Mouse (Mus musculus): Measurements from ENCODE around the gene Kmt5c.
A peak's percentile ranks its signal among the peaks of the same experiment; 100 is the strongest.

Gene Kmt5c

GRCm38 (mm10) chr7:4739544-4740275 lies at the start of gene Kmt5c:
Gene Kmt5c, plus strand, starts transcription at chr7:4740115.
- DNase-seq = peak; percentile 99

- peak; percentile 40 to 70 for DNase-seq
Observed at GRCm38 (mm10) chr7:4690387-4690786, 49.5 kb upstream of the Kmt5c start, which contains the start of gene Brsk1. Gene Brsk1, plus strand, starts transcription at chr7:4690604.

GRCm38 (mm10) chr7:4690951-4691653 lies 48.8 kb upstream of the Kmt5c start:
- no peak for DNase-seq

GRCm38 (mm10) chr7:4693004-4693403 lies 46.9 kb upstream of the Kmt5c start:
- no peak for DNase-seq

GRCm38 (mm10) chr7:4702334-4702733 lies 37.6 kb upstream of the Kmt5c start:
- DNase-seq = no peak

GRCm38 (mm10) chr7:4703195-4703594 lies 36.7 kb upstream of the Kmt5c start:
- no peak for DNase-seq

GRCm38 (mm10) chr7:4705098-4705497 lies 34.8 kb upstream of the Kmt5c start:
- DNase-seq = peak; percentile 49 to 61

- DNase-seq = no peak
Observed at GRCm38 (mm10) chr7:4712594-4712993, 27.3 kb upstream of the Kmt5c start.

- DNase-seq = no peak
Observed at GRCm38 (mm10) chr7:4716955-4717354, 23.0 kb upstream of the Kmt5c start.

GRCm38 (mm10) chr7:4719276-4719675 lies 20.6 kb upstream of the Kmt5c start:
- no peak for DNase-seq

GRCm38 (mm10) chr7:4723508-4723907 lies 16.4 kb upstream of the Kmt5c start:
- DNase-seq = peak in 1 of 2 experiments; percentile 22

- no peak for DNase-seq
Observed at GRCm38 (mm10) chr7:4724359-4724758, 15.6 kb upstream of the Kmt5c start.

GRCm38 (mm10) chr7:4725169-4725568 lies 14.7 kb upstream of the Kmt5c start, which contains the start of gene Tmem150b:
Gene Tmem150b, minus strand, starts transcription at chr7:4725249.
- no peak for DNase-seq

GRCm38 (mm10) chr7:4731090-4731489 lies 8.8 kb upstream of the Kmt5c start:
- no peak for DNase-seq

GRCm38 (mm10) chr7:4732968-4733392 lies 6.9 kb upstream of the Kmt5c start:
- DNase-seq = peak; percentile 64 to 67

GRCm38 (mm10) chr7:4739041-4739543 lies 823 bp upstream of the Kmt5c start:
- DNase-seq = no peak

- no peak for DNase-seq
Observed at GRCm38 (mm10) chr7:4740309-4740727, 403 bp downstream of the Kmt5c start.

- peak; percentile 76 to 91 for DNase-seq
Observed at GRCm38 (mm10) chr7:4741151-4741550, 1.2 kb downstream of the Kmt5c start.

- DNase-seq = no peak
Observed at GRCm38 (mm10) chr7:4741672-4742481, 2.0 kb downstream of the Kmt5c start.

- no peak for DNase-seq
Observed at GRCm38 (mm10) chr7:4742482-4742819, 2.5 kb downstream of the Kmt5c start.

- no peak for DNase-seq
Observed at GRCm38 (mm10) chr7:4743354-4743753, 3.4 kb downstream of the Kmt5c start.

GRCm38 (mm10) chr7:4744886-4745285 lies 5.0 kb downstream of the Kmt5c start:
- DNase-seq = no peak

All from kidney, postnatal 25 days (tissue).